Mouse (Mus musculus) lung, embryonic 14.5 days (tissue): ENCODE measurements around the gene Trim2. TPM values are rescaled to one million over a fixed set of nuclear protein-coding genes. Genes with fewer than 3 reads are reported as not detected.
A peak's percentile ranks its signal among the peaks of the same experiment; 100 is the strongest.

Experiments
- ATAC-seq: fragments of 200-750 bp; cut with Nextera tagmentation; 2 replicates; pipeline ENCODE4 v1.8.0; 2017; ENCODE audit warnings: mild to moderate bottlenecking, moderate TSS enrichment, moderate library complexity; ENCODE audit not compliant: insufficient read depth
- DNase-seq: peaks from one replicate; pipeline ENCODE4 v3.0.0-alpha.2; 2015
- H3K27ac ChIP-seq: fragments of 300-500 bp; sonication (generic); 2 replicates; pipeline ENCODE4 v1.5.1; 2014; ENCODE audit warnings: low read depth, mild to moderate bottlenecking, moderate library complexity
- H3K27me3 ChIP-seq: fragments of 300-500 bp; sonication (generic); 2 replicates; pipeline ENCODE4 v1.6.1; 2014; ENCODE audit warnings: low read length, control low read depth; ENCODE audit not compliant: insufficient read depth
- H3K36me3 ChIP-seq: fragments of 300-500 bp; sonication (generic); 2 replicates; pipeline ENCODE4 v1.6.1; 2014; ENCODE audit warnings: control low read depth; ENCODE audit not compliant: insufficient read depth
- H3K4me1 ChIP-seq: fragments of 300-500 bp; sonication (generic); 2 replicates; pipeline ENCODE4 v1.6.1; 2014; ENCODE audit warnings: antibody characterized with exemption, control low read depth; ENCODE audit not compliant: insufficient read depth
- H3K4me2 ChIP-seq: fragments of 300-500 bp; sonication (generic); 2 replicates; pipeline ENCODE4 v1.6.1; 2014; ENCODE audit warnings: mild to moderate bottlenecking
- H3K4me3 ChIP-seq: fragments of 300-500 bp; sonication (generic); 2 replicates; pipeline ENCODE4 v1.5.1; 2014; ENCODE audit warnings: low read depth, low read length
- H3K9ac ChIP-seq: fragments of 300-500 bp; sonication (generic); 2 replicates; pipeline ENCODE4 v1.6.1; 2014
- H3K9me3 ChIP-seq: fragments of 300-500 bp; sonication (generic); 2 replicates; pipeline ENCODE4 v1.6.1; 2016; ENCODE audit warnings: low read depth, low read length, control low read depth
- CTCF ChIP-seq: IDR thresholded peaks from 2 replicates; pipeline ENCODE4 v1.5.1; 2016; ENCODE audit warnings: antibody characterized with exemption, low read depth
- WGBS: fragments of 180-500 bp; shearing (Covaris S2); extraction: QIAGEN DNeasy Blood & Tissue Kit; methylation state at CpG from one replicate; pipeline ENCODE4 v1.1.7; 2014; 5-methylcytosine and 5-hydroxymethylcytosine counted together
- polyA plus RNA-seq: library from polyadenylated mRNA; unstranded; fragments of >200 nt; fragmentation: Nextera tagmentation; extraction: Ambion mirVana; gene quantifications from 2 replicates; pipeline ENCODE4 v1.2.1, GENCODE M21; 2014

Gene Trim2
- polyA plus RNA-seq, 1 experiment from 2014 or later, result 27.0 TPM

DNA sequence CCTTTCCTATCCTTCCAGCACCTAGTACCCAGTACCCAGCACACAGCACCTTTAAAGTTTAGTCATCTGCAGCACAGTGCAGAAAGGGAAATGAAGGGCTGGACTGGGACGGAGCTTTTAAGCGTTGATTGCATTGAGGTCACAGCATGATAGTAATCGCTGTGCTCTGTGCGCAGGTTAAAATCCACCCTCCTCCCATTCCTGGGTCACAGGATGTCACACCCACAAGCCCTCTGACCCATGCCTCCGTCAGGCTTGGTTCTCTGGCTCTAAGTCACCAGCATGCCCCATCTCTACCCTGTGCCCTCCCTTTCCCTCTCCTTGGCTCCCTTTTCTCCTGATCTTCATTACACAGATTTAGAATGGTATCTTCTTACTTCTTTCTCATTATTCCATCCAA is 20.4 kb downstream of the Trim2 start:
- H3K9me3 ChIP-seq, result no peaks in the 10 kb centered on the region
- no peaks in the 10 kb centered on the region for H3K36me3 ChIP-seq
- DNase-seq, result no peak
- 76% methylated on average over 5 of the region's 5 CpGs for WGBS
- no peak for ATAC-seq
- no peak overlapping the region for H3K4me3 ChIP-seq
- no peak overlapping the region for H3K4me2 ChIP-seq
- no peak overlapping the region for H3K9ac ChIP-seq
- TF ChIP-seq CTCF, result no peak
- H3K4me1 ChIP-seq, result peaks cover 13% of the 10 kb centered on the region
- no peaks in the 10 kb centered on the region for H3K27me3 ChIP-seq
- no peak overlapping the region for H3K27ac ChIP-seq

- no peak for TF ChIP-seq CTCF
- Histone ChIP-seq H3K27me3 (no peaks in the 10 kb centered on the region), H3K4me3 (no peak overlapping the region), H3K4me2 (no peak overlapping the region), H3K27ac (no peak overlapping the region), H3K4me1 (peaks cover 13% of the 10 kb centered on the region), H3K36me3 (no peaks in the 10 kb centered on the region), H3K9ac (no peak overlapping the region), H3K9me3 (no peaks in the 10 kb centered on the region)
- 76% methylated on average over 3 of the region's 3 CpGs for WGBS
- ATAC-seq, result no peak
- no peak for DNase-seq
Observed at GRCm38 (mm10) chr3:84284796-84285195, 21.9 kb downstream of the Trim2 start.

DNA sequence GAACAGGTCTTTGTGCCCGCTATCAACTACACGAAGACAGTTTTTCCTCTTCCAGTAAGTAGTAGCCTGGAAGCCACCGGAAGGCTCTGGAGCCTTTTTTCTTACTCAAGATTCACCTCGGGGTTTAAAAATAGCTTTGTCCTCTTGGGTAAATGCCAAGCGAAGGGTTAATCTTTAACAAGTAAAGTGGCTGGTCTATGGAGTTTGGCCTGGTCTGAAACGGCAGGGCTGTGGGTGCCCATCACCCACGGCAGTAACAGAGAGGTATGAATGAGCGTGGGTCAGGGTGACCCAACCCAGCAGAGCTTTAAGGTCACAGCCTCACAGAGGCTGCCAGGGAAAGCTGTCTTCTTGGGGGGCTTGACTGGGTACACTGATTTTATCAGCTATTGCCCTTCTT is 23.2 kb downstream of the Trim2 start:
- no peak for TF ChIP-seq CTCF
- Histone ChIP-seq H3K4me3 (no peak overlapping the region), H3K4me2 (no peak overlapping the region)

DNA sequence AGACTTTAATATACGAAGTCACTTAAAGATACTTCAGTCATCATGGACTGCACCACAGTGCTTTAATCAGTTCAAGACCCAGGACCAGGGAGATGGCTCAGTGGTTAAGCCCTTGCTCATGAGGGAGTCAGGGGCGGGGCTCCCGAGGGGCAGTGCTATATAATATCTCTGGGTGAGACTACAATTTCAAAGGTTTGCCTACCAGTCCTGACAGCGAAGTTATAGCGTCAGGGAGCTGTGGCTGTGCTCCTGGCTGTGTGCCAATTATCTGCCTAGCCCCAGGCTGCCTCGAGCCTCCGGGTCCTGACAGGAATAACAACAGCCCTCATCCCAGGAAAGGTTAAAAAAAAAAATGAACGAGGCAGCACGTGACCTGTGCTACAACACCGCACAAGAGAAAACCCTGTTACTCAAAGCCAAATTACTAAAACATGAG is 24.7 kb downstream of the Trim2 start:
- Histone ChIP-seq H3K9ac (no peak overlapping the region), H3K4me3 (no peak overlapping the region), H3K4me2 (0 out of 2 replicates have a peak overlapping the region, but pooled peaks have one; percentile 15), H3K27ac (no peak overlapping the region), H3K9me3 (no peaks in the 10 kb centered on the region), H3K4me1 (peaks cover 13% of the 10 kb centered on the region), H3K27me3 (no peaks in the 10 kb centered on the region), H3K36me3 (no peaks in the 10 kb centered on the region)
- no peak for TF ChIP-seq CTCF
- peak; percentile 69 for ATAC-seq
- WGBS, result 21% methylated on average over 10 of the region's 10 CpGs
- DNase-seq, result peak; percentile 72

More for the DNA sequence above, 23.2 kb downstream of the Trim2 start:
- Histone ChIP-seq H3K4me1 (peaks cover 13% of the 10 kb centered on the region), H3K27me3 (no peaks in the 10 kb centered on the region), H3K36me3 (no peaks in the 10 kb centered on the region), H3K27ac (peak overlapping the region; percentile 37; the same call in 1 of the 2 replicates), H3K9ac (no peak overlapping the region), H3K9me3 (no peaks in the 10 kb centered on the region)
- 49% methylated on average over 8 of the region's 8 CpGs for WGBS
- DNase-seq (peak; percentile 69), ATAC-seq (no peak)

DNA sequence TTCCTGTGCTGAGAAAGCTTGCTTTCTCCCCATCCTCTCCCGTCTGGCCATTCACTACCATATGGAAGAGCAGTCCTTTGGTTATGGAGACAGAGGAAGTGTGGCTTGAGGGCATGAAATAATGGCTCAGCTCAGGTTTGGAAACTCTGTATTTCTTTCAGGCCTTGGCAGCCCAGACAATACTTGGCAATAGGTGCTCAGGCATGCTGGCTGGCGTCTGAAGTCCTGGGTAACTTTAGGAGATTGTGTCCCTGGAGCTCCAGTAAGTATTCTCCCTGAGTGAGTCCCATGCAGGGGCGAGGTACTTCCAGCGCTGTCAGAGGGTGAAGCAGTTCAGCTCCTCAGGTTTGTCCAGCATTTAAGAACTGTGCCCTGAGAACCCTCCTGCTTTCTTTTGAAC is 27.9 kb downstream of the Trim2 start:
- Histone ChIP-seq H3K4me1 (peaks cover 13% of the 10 kb centered on the region), H3K36me3 (no peaks in the 10 kb centered on the region), H3K27ac (no peak overlapping the region), H3K4me3 (no peak overlapping the region), H3K9me3 (no peaks in the 10 kb centered on the region), H3K9ac (no peak overlapping the region), H3K4me2 (no peak overlapping the region), H3K27me3 (no peaks in the 10 kb centered on the region)
- 82% methylated on average over 4 of the region's 4 CpGs for whole genome bisulfite sequencing
- ATAC-seq, result no peak
- DNase-seq, result no peak
- TF ChIP-seq CTCF, result no peak

GRCm38 (mm10) chr3:84275124-84275523 is 31.6 kb downstream of the Trim2 start:
- H3K9ac ChIP-seq, result no peak overlapping the region
- no peak for TF ChIP-seq CTCF
- no peak overlapping the region for H3K4me3 ChIP-seq
- H3K4me1 ChIP-seq, result peaks cover 9% of the 10 kb centered on the region
- H3K9me3 ChIP-seq, result no peaks in the 10 kb centered on the region
- 75% methylated on average over 4 of the region's 4 CpGs for WGBS
- H3K27me3 ChIP-seq, result no peaks in the 10 kb centered on the region
- no peak overlapping the region for H3K27ac ChIP-seq
- no peaks in the 10 kb centered on the region for H3K36me3 ChIP-seq
- no peak for DNase-seq
- ATAC-seq, result no peak
- H3K4me2 ChIP-seq, result no peak overlapping the region

DNA sequence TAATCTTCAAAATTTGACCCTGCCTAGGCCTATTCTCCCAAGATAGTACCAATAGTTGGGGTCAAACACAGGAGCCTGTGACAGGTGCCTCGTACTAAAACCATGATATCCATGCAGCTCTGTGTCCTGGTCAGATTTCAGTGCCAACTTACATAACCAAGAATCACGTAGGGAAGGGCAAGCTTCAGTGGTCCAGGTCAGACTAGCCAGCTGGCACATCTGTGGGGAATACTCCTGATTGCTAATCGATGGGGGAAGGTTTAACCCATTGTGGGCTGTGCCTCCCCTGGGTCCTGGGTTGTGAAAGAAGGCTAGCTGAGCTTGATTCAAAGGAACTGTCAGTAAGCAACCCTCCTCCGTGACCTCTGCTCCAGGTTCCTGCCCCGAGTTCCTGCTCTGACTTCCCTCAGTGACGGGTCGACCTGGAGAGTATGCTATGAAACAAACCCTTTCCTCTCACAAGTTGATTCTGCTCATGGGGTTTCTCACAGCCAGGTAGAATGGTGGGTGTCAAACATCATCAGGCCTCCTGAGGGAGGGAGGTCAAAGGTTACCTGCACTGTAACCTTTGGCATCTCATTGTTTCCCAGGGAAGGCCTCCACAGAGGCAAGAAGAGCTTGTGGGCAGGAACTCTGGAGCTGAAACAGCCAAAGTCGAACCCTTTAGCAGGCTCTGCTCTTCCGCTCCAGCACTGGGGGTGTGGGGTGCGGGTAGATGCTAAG is 34.2 kb downstream of the Trim2 start:
- Histone ChIP-seq H3K4me1 (peaks cover 13% of the 10 kb centered on the region), H3K9me3 (no peaks in the 10 kb centered on the region), H3K9ac (no peak overlapping the region), H3K27me3 (no peaks in the 10 kb centered on the region), H3K4me3 (no peak overlapping the region), H3K27ac (no peak overlapping the region), H3K4me2 (no peak overlapping the region), H3K36me3 (no peaks in the 10 kb centered on the region)
- DNase-seq, result no peak
- ATAC-seq, result no peak
- WGBS, result 87% methylated on average over 10 of the region's 10 CpGs
- no peak for TF ChIP-seq CTCF
